Mouse (Mus musculus) stomach, postnatal 0 days (tissue): ENCODE results near the gene Foxj1.

Experiments used
- CTCF ChIP-seq: IDR thresholded peaks from 2 replicates; pipeline ENCODE4 v1.5.1; 2016; ENCODE audit warnings: antibody characterized with exemption, low read depth, mild to moderate bottlenecking, moderate library complexity
- EP300 ChIP-seq: optimal IDR thresholded peaks from 2 replicates; pipeline ENCODE3; 2016; ENCODE audit warnings: antibody characterized with exemption

- TF ChIP-seq CTCF = no peak
- no peak for TF ChIP-seq EP300
These were observed 24.5 kb upstream of the Foxj1 start for GRCm38 (mm10) chr11:116359652-116360051.
